Mouse (Mus musculus) heart, postnatal 0 days (tissue): ENCODE results near the gene Rassf8.

Source experiments
- CTCF ChIP-seq: IDR thresholded peaks from 2 replicates; pipeline ENCODE4 v1.5.1; 2016; ENCODE audit warnings: antibody characterized with exemption, control low read depth, low read depth
- EP300 ChIP-seq: IDR thresholded peaks from 2 replicates; pipeline ENCODE4 v1.6.1; 2016; ENCODE audit warnings: antibody characterized with exemption, low read depth

DNA sequence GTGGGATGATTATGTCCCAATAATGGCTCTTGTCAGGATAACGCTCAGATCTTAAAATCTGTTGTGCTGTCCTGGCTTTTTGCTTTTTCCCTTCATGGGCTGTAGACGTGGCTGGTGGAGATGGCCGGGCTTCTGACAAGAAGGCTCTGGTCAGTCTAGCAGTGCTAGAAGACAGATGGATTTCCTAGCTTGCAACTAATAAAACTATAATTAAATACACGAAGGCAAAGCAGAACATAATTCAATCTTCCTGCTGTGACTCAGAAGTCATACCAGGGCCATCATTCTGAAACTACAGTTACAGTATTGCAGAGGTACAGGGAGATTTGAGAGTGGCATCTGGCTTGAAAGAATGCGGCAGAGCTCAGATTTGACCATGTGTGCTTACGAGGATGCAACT, 7.3 kb upstream of the Rassf8 start:
- TF ChIP-seq CTCF (no peak), EP300 (no peak)
